Mouse (Mus musculus) stomach, embryonic 16.5 days (tissue): ENCODE measurements around the gene Gm17093. TPM values are rescaled to one million over a fixed set of nuclear protein-coding genes. Genes with fewer than 3 reads are reported as not detected.
"Not testable (repeated sequence)": the region's sequence is repeated elsewhere in the genome, so short reads cannot be mapped to it uniquely, and the experiment has no call there.

Experiments used
- ATAC-seq: fragments of 200-750 bp; cut with Nextera tagmentation; 2 replicates; pipeline ENCODE4 v1.8.0; 2017; ENCODE audit warnings: moderate number of reproducible peaks, moderate TSS enrichment; ENCODE audit not compliant: insufficient read depth, low FRiP score
- H3K27ac ChIP-seq: fragments of 300-500 bp; sonication (generic); 2 replicates; pipeline ENCODE4 v1.5.1; 2014; ENCODE audit warnings: low read length
- H3K27me3 ChIP-seq: fragments of 300-500 bp; sonication (generic); 2 replicates; pipeline ENCODE4 v1.6.1; 2014; ENCODE audit warnings: low read length, control low read depth, mixed read lengths; ENCODE audit not compliant: control insufficient read depth, insufficient read depth
- H3K36me3 ChIP-seq: fragments of 300-500 bp; sonication (generic); 2 replicates; pipeline ENCODE4 v1.6.1; 2014; ENCODE audit warnings: low read length; ENCODE audit not compliant: control insufficient read depth, insufficient read depth
- H3K4me1 ChIP-seq: fragments of 300-500 bp; sonication (generic); 2 replicates; pipeline ENCODE4 v1.6.1; 2014; ENCODE audit warnings: low read length, control low read depth, mixed read lengths; ENCODE audit not compliant: control insufficient read depth, insufficient read depth
- H3K4me2 ChIP-seq: fragments of 300-500 bp; sonication (generic); 2 replicates; pipeline ENCODE4 v1.6.1; 2014; ENCODE audit warnings: low read depth, low read length, mixed read lengths
- H3K4me3 ChIP-seq: fragments of 300-500 bp; sonication (generic); replicated peaks from 2 replicates; pipeline ENCODE4 v1.5.1; 2014; ENCODE audit warnings: mild to moderate bottlenecking, low read length
- H3K9ac ChIP-seq: fragments of 300-500 bp; sonication (generic); 2 replicates; pipeline ENCODE4 v1.6.1; 2014; ENCODE audit warnings: low read length
- H3K9me3 ChIP-seq: fragments of 300-500 bp; sonication (generic); replicated peaks from 2 replicates; pipeline ENCODE4 v1.6.1; 2016; ENCODE audit warnings: low read length, control low read depth; ENCODE audit not compliant: control insufficient read depth
- WGBS: fragments of 180-500 bp; shearing (Covaris S2); extraction: QIAGEN DNeasy Blood & Tissue Kit; methylation state at CpG from one replicate; pipeline ENCODE4 v1.1.7; 2014; 5-methylcytosine and 5-hydroxymethylcytosine counted together
- polyA plus RNA-seq: library from polyadenylated mRNA; unstranded; fragments of >200 nt; fragmentation: Nextera tagmentation; extraction: Ambion mirVana; gene quantifications from 2 replicates; pipeline ENCODE4 v1.2.1, GENCODE M21; 2015

Gene Gm17093
- polyA plus RNA-seq: not detected in 2 replicates

DNA sequence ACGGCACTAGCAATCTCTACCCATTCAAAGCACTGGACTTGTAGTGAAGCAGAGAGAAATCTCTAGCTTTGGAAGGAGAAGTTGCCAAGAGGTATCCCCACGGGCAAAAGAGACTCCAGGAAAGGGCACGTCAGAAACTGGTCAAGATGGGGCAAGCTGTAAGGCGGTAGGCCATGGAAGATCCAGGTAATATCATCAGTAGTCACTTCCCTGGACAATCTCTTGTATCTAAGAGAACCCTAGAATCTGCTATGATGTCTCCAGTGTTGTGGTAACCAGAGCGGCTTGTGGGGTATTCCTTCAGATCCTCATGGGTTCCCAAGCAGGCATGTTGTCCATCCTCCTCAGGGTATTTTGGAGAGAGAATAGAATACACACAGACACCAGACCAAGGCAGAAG is at the start of gene Gm17093:
TSS of gene Gm17093 (plus strand) at position 301 of the 400 bp plus-strand sequence.
- ATAC-seq, H3K4me3 ChIP-seq, H3K27ac ChIP-seq, H3K9me3 ChIP-seq, H3K27me3 ChIP-seq, H3K4me1 ChIP-seq, H3K9ac ChIP-seq, H3K36me3 ChIP-seq, H3K4me2 ChIP-seq: not testable (repeated sequence)
- WGBS: 85% methylated on average over 5 of the region's 5 CpGs

DNA sequence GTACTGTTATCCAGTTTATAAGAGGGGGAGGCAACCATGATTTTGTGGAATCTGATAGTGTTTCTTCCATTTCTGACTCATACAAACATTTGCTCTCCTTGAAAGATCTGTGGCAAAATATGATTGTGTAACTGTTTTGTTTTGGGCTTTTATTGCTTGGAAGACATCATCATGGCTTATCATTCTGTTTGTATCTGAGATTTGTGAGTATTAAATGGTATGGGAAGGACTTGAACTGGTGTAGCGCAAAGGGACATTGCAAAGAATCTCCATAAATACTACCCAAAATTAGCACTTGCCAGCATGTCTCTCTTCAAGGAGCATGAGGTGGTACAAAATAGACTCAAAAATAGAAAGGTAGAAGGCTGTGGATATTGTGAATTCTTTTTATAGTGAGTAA is 25.9 kb upstream of the Gm17093 start, which contains the start of gene BC061237:
TSS of gene BC061237 (plus strand) at position 301 of the 400 bp plus-strand sequence.
- WGBS: 100% methylated on average over 1 of the region's 1 CpGs
- H3K4me1 ChIP-seq, ATAC-seq, H3K9me3 ChIP-seq, H3K4me3 ChIP-seq, H3K27ac ChIP-seq, H3K27me3 ChIP-seq, H3K4me2 ChIP-seq, H3K9ac ChIP-seq, H3K36me3 ChIP-seq: not testable (repeated sequence)

DNA sequence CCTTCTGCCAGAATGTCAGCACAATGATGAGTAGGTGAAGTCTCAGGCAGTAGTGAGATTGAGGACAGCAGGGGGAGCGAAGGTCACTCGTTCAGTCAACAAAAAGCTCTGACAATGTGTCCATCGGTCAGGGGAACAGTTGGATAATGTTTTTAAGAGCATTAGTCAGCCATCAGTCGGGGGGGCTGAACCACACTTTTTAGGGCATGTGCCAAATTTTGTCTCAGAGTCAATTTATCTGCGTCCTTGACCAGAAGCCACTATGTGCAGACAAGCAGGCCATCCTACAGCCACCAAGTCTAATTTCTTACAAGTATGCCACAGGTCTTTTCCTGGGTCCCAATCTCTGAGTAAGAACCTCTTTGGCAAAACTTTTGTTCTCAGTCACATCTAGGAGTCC is 29.9 kb downstream of the Gm17093 start:
- H3K27ac ChIP-seq, H3K4me1 ChIP-seq, H3K9ac ChIP-seq, H3K27me3 ChIP-seq, H3K4me3 ChIP-seq, H3K9me3 ChIP-seq, H3K4me2 ChIP-seq, ATAC-seq, H3K36me3 ChIP-seq: not testable (repeated sequence)
- WGBS: 58% methylated on average over 3 of the region's 5 CpGs

Other genes with a start within 250 kb of the Gm17093 start
- not detected in 2 replicates for gene Gm8220, start 232.7 kb upstream of the Gm17093 start, polyA plus RNA-seq
- not detected in 2 replicates for gene Gm5930, start 179.7 kb upstream of the Gm17093 start, polyA plus RNA-seq
- gene Gm8229, start 152.9 kb upstream of the Gm17093 start, polyA plus RNA-seq: not detected in 2 replicates
- gene Gm3371, start 107.6 kb upstream of the Gm17093 start, polyA plus RNA-seq: not detected in 2 replicates
- not detected in 2 replicates for gene Gm8232, start 84.6 kb upstream of the Gm17093 start, polyA plus RNA-seq
- gene BC061237, start 25.8 kb upstream of the Gm17093 start, polyA plus RNA-seq: not detected in 2 replicates
- gene Gm8247, start 64.9 kb downstream of the Gm17093 start, polyA plus RNA-seq: not detected in 2 replicates
- not detected in 2 replicates for gene Gm5624, start 109.7 kb downstream of the Gm17093 start, polyA plus RNA-seq
- not detected in 2 replicates for gene Gm8257, start 188.2 kb downstream of the Gm17093 start, polyA plus RNA-seq
- gene Gm8267, start 232.1 kb downstream of the Gm17093 start, polyA plus RNA-seq: not detected in 2 replicates